Mouse (Mus musculus): Measurements from ENCODE around the gene Vgll4. TPM values are rescaled to one million over a fixed set of nuclear protein-coding genes. Genes with fewer than 3 reads are reported as not detected.

The Vgll4 gene
- polyA plus RNA-seq, 1 experiment: 36.1 TPM

DNA sequence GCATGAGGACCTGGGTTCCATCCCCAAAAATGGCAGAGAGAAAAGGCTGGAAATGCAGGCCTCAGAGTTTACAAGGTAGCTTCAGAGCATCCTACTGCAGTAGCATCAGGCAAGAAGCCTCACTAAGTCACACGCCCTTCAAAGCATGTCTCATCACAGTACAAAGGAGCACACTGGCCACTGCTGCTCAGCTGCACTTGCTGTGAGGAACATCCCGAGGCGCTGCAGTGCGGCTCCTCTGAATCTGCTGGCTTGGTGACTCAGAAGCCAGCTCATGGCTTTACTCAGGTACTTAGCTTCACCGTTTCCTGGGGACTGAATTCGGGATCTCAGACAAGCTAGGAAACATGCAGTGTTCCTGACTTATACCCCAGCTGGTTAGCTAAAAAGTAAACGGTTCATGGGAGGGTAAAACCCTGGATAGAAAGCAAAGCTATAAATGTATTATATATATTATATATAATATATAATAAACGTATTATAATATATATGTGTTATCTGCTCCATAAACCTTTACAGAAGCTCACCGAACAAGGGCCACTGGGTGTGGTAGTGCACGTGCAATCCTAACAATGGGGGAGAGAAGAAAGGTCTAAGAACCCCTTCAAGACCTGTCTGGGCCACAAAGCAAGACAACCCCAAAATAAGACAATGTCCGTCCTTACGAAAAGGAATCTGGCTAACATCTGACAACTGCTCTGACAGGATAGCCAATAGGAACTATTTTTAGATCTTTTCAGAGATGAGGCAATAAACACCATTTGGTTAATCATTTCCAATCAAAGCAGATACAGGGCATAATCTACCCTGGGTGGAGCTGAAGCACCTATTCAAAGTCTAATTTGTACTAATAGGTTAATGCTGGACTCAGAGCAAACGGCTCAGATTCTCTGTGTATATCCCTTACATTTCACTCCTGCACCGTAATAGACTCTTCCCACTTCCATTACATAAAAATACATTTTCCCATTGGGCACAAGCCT is 25.0 kb downstream of the Vgll4 start:
- DNase-seq (ENCODE audit: low read depth in 1 of 2, low spot score in 2 of 2): no peak
- H3K27ac ChIP-seq (ENCODE audit: insufficient read depth, low read length): no peak overlapping the region
- whole genome bisulfite sequencing: 89% methylated on average over 14 of the region's 14 CpGs
- H3K4me1 ChIP-seq (ENCODE audit: control insufficient read depth, insufficient read depth, insufficient read length): no peaks in the 10 kb centered on the region
- H3K36me3 ChIP-seq (ENCODE audit: control insufficient read depth, insufficient read depth, low read length): no peaks in the 10 kb centered on the region
- H3K27me3 ChIP-seq (ENCODE audit: control insufficient read depth, insufficient read depth, low read length): 0 out of 2 replicates have a peak, but pooled peaks cover 1% of the 10 kb centered on the region
- no peak for TF ChIP-seq POLR2A (IDR thresholded peaks at IDR 0.05; ENCODE audit: low read depth, low read length)
- TF ChIP-seq CTCF (IDR thresholded peaks at IDR 0.05; ENCODE audit: extremely low read depth, insufficient read depth, insufficient read length, insufficient replicate concordance): no peak
- H3K4me3 ChIP-seq (ENCODE audit: extremely low read depth, insufficient read depth, insufficient read length): no peak overlapping the region

DNA sequence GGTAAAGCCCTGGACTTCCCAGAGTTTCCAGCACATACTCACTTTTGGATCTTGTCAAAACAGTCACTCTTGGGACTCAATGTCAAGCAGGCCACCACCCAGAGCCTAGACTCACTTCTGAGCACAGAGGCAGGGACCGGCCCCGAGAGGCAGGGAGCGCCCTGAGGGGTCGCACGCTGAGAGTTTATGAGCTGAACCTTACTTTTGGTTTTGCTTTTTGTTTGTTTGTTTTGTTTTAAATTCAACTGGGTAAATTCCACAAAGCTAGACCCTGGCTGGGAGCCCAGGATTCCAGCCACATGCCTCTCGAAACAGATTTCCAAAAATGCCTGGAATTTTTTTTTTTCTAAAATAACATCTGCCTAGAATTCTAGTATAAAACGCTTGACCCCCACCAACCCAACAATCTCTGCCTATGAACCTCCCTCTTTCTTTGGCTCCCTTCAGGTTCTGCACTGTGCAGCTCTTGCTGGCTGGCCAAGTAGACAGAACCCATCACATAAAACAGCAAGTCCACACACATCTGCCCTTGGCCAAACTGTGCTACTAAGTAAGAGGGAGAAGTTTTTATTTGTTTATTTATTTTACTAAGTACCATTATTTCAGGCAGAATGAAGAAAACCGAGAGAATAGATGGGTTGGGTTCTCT is 28.5 kb downstream of the Vgll4 start:
- DNase-seq (ENCODE audit: low read depth in 1 of 2, low spot score in 2 of 2): no peak
- H3K4me3 ChIP-seq (ENCODE audit: extremely low read depth, insufficient read depth, insufficient read length): no peak overlapping the region
- no peaks in the 10 kb centered on the region for H3K36me3 ChIP-seq (ENCODE audit: control insufficient read depth, insufficient read depth, low read length)
- no peaks in the 10 kb centered on the region for H3K4me1 ChIP-seq (ENCODE audit: control insufficient read depth, insufficient read depth, insufficient read length)
- WGBS: 80% methylated on average over 8 of the region's 8 CpGs
- H3K27ac ChIP-seq (ENCODE audit: insufficient read depth, low read length): no peak overlapping the region
- TF ChIP-seq POLR2A (IDR thresholded peaks at IDR 0.05; ENCODE audit: low read depth, low read length) (no peak), CTCF (IDR thresholded peaks at IDR 0.05; ENCODE audit: extremely low read depth, insufficient read depth, insufficient read length, insufficient replicate concordance) (no peak)
- H3K27me3 ChIP-seq (ENCODE audit: control insufficient read depth, insufficient read depth, low read length): no peaks in the 10 kb centered on the region

DNA sequence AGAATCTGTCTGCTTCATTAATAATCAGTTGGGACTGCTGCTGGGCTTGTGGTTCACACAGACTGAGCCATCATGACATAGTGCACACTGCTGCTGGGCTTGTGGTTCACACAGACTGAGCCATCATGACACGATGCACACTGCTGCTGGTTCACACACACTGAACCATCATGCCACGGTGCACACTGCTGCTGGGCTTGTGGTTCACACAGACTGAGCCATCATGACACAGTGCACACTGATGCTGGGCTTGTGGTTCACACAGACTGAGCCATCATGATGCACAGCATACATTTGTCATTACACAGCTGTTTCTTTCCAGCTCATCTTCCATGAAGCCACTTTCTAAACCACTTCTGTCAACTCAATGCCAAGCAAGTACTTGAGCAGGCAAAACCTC is 30.1 kb downstream of the Vgll4 start:
- 83% methylated on average over 2 of the region's 2 CpGs for WGBS
- Histone ChIP-seq H3K36me3 (ENCODE audit: control insufficient read depth, insufficient read depth, low read length) (no peaks in the 10 kb centered on the region), H3K27ac (ENCODE audit: insufficient read depth, low read length) (no peak overlapping the region), H3K4me3 (ENCODE audit: extremely low read depth, insufficient read depth, insufficient read length) (no peak overlapping the region), H3K4me1 (ENCODE audit: control insufficient read depth, insufficient read depth, insufficient read length) (no peaks in the 10 kb centered on the region), H3K27me3 (ENCODE audit: control insufficient read depth, insufficient read depth, low read length) (no peaks in the 10 kb centered on the region)
- DNase-seq (ENCODE audit: low read depth in 1 of 2, low spot score in 2 of 2): no peak
- no peak for TF ChIP-seq POLR2A (IDR thresholded peaks at IDR 0.05; ENCODE audit: low read depth, low read length)
- TF ChIP-seq CTCF (IDR thresholded peaks at IDR 0.05; ENCODE audit: extremely low read depth, insufficient read depth, insufficient read length, insufficient replicate concordance): no peak

DNA sequence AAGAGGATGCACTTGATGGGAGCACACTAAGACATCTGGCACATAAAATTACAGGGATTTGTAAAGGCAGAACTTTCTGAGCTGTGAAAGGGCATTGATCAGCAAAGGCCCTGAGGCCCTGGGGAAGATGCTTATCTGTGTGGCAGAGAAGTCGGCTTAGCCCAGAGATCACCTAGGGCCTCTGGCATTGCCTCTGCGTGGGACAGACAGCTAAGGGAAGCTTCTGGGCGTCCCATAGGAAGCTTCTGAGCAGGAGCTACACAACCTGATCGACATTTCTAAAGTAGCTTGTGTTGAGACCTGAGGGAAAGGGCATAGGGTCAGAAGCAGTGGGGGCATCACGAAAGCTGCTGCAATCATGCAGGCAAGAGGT is 32.9 kb downstream of the Vgll4 start:
- WGBS: 77% methylated on average over 5 of the region's 5 CpGs
- TF ChIP-seq CTCF (IDR thresholded peaks at IDR 0.05; ENCODE audit: extremely low read depth, insufficient read depth, insufficient read length, insufficient replicate concordance) (no peak), POLR2A (IDR thresholded peaks at IDR 0.05; ENCODE audit: low read depth, low read length) (no peak)
- Histone ChIP-seq H3K27ac (ENCODE audit: insufficient read depth, low read length) (0 out of 2 replicates have a peak overlapping the region, but pooled peaks have one; percentile 30), H3K27me3 (ENCODE audit: control insufficient read depth, insufficient read depth, low read length) (no peaks in the 10 kb centered on the region), H3K36me3 (ENCODE audit: control insufficient read depth, insufficient read depth, low read length) (no peaks in the 10 kb centered on the region), H3K4me1 (ENCODE audit: control insufficient read depth, insufficient read depth, insufficient read length) (no peaks in the 10 kb centered on the region), H3K4me3 (ENCODE audit: extremely low read depth, insufficient read depth, insufficient read length) (no peak overlapping the region)
- DNase-seq (ENCODE audit: low read depth in 1 of 2, low spot score in 2 of 2): no peak

DNA sequence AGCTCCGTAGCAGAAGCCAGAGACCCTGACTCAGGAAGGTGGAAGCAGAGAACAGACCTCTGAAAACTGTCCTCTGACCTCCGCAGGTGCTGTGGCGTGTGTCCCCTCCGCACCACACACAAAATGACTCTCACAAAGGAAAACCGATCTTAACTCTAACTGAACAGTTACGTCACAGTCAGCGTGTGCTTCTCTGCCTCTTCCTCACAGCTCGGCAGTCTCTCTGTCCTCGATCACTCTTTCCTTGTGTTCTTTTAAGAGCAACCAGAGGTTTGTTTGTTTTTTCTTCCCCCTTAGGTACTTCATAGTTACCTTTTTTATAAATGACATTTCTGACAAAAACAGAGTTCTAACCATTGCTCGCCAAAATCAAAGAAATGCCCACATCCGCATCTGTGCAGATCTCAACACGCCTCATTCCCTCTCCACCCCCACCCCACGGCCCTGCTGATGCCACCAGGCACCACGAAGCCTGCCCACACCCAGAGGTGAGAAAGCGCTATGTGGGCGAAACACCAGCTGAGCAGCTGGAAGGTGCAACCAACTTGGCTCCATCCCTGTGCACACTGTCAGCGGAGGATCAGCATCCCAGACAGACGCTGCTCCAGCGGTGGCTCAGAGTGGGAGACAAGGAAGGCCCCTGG is 33.4 kb downstream of the Vgll4 start:
- no peaks in the 10 kb centered on the region for H3K27me3 ChIP-seq (ENCODE audit: control insufficient read depth, insufficient read depth, low read length)
- no peak overlapping the region for H3K4me3 ChIP-seq (ENCODE audit: extremely low read depth, insufficient read depth, insufficient read length)
- WGBS: 79% methylated on average over 19 of the region's 19 CpGs
- H3K27ac ChIP-seq (ENCODE audit: insufficient read depth, low read length): peak overlapping the region; percentile 44
- no peaks in the 10 kb centered on the region for H3K4me1 ChIP-seq (ENCODE audit: control insufficient read depth, insufficient read depth, insufficient read length)
- no peak for TF ChIP-seq POLR2A (IDR thresholded peaks at IDR 0.05; ENCODE audit: low read depth, low read length)
- TF ChIP-seq CTCF (IDR thresholded peaks at IDR 0.05; ENCODE audit: extremely low read depth, insufficient read depth, insufficient read length, insufficient replicate concordance): no peak
- H3K36me3 ChIP-seq (ENCODE audit: control insufficient read depth, insufficient read depth, low read length): no peaks in the 10 kb centered on the region
- peak in 1 of 2 experiments; percentile 46 for DNase-seq (ENCODE audit: low read depth in 1 of 2, low spot score in 2 of 2)

DNA sequence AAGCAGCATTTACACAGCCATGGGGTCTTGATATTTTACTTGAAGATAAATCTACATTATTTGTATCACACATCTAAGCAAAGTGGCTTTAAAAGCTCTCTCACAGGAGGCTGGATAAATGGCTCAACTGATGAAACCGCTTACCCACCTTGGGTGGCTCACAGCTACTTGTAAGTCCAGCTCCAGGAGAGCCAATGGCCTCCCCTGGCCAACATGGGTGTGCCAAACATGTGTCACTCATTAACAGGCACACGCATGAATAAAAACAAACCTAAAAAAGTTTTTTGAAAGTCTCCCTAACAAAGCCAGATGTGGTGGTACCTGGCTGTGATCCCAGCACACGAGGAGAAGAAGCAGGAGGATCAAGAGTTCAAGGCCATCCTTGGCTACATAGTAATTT is 34.4 kb downstream of the Vgll4 start:
- TF ChIP-seq POLR2A (IDR thresholded peaks at IDR 0.05; ENCODE audit: low read depth, low read length) (no peak), CTCF (IDR thresholded peaks at IDR 0.05; ENCODE audit: extremely low read depth, insufficient read depth, insufficient read length, insufficient replicate concordance) (no peak)
- WGBS: 82% methylated on average over 3 of the region's 3 CpGs
- no peak for DNase-seq (ENCODE audit: low read depth in 1 of 2, low spot score in 2 of 2)
- H3K4me1 ChIP-seq (ENCODE audit: control insufficient read depth, insufficient read depth, insufficient read length): no peaks in the 10 kb centered on the region
- no peaks in the 10 kb centered on the region for H3K36me3 ChIP-seq (ENCODE audit: control insufficient read depth, insufficient read depth, low read length)
- H3K27ac ChIP-seq (ENCODE audit: insufficient read depth, low read length): no peak overlapping the region
- H3K27me3 ChIP-seq (ENCODE audit: control insufficient read depth, insufficient read depth, low read length): no peaks in the 10 kb centered on the region
- no peak overlapping the region for H3K4me3 ChIP-seq (ENCODE audit: extremely low read depth, insufficient read depth, insufficient read length)
